Mouse (Mus musculus): Measurements from ENCODE around the gene Pde9a. TPM values are rescaled to one million over a fixed set of nuclear protein-coding genes. Genes with fewer than 3 reads are reported as not detected.
A peak's percentile ranks its signal among the peaks of the same experiment; 100 is the strongest.

Gene Pde9a
- polyA plus RNA-seq, 1 experiment: not detected

DNA sequence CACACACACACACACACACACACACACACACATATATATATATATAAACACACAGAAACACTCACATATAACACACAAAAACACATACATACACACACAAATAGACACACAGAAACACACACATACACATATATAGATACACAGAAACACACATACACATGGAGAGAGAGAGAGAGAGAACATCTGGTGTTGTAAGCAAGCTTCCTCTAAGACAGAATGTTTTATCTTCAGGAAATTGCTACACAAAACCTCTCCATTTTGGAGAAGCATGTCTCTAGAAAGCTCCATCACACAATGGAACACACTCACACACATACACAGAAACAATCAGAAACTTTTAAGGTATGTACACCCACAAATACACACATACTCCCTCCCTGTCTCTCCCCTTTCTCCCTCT lies 105.3 kb downstream of the Pde9a start:
- peaks cover 3% of the 10 kb centered on the region for H3K4me1 ChIP-seq (ENCODE audit: control insufficient read depth, insufficient read depth, low read length)
- no peak overlapping the region for H3K4me3 ChIP-seq (ENCODE audit: insufficient read depth, low read depth, low read length)
- TF ChIP-seq CTCF (IDR thresholded peaks at IDR 0.05; ENCODE audit: insufficient read depth, low read depth, low read length) (no peak), POLR2A (IDR thresholded peaks at IDR 0.05; ENCODE audit: insufficient read depth, low read depth, low read length) (no peak)
- H3K27ac ChIP-seq (ENCODE audit: insufficient read depth, low read depth, low read length): no peak overlapping the region

DNA sequence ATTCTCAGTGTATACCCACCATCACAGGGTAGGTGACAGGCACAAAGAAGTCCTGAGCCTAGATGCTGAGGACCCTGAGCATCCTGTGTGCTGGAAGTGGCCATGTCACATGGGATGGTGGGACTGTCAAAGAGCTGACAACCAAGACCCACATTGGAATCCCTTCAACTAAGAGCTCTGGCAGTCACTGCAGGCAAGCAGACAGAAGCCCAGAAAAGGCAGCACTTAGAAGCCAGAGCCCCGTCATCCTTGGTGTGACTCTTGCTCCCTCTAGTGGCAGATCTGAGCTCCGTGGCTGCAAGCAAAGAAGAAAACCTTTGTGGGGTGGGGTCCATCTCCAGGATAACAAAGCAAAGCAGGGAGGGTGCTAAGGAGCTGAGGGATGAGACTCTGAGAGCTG lies 106.4 kb downstream of the Pde9a start:
- Histone ChIP-seq H3K4me3 (ENCODE audit: insufficient read depth, low read depth, low read length) (no peak overlapping the region), H3K27ac (ENCODE audit: insufficient read depth, low read depth, low read length) (no peak overlapping the region), H3K4me1 (ENCODE audit: control insufficient read depth, insufficient read depth, low read length) (no peaks in the 10 kb centered on the region)
- TF ChIP-seq CTCF (IDR thresholded peaks at IDR 0.05; ENCODE audit: insufficient read depth, low read depth, low read length): peak; percentile 85
- no peak for TF ChIP-seq POLR2A (IDR thresholded peaks at IDR 0.05; ENCODE audit: insufficient read depth, low read depth, low read length)
- WGBS: 2% methylated on average over 2 of the region's 2 CpGs

DNA sequence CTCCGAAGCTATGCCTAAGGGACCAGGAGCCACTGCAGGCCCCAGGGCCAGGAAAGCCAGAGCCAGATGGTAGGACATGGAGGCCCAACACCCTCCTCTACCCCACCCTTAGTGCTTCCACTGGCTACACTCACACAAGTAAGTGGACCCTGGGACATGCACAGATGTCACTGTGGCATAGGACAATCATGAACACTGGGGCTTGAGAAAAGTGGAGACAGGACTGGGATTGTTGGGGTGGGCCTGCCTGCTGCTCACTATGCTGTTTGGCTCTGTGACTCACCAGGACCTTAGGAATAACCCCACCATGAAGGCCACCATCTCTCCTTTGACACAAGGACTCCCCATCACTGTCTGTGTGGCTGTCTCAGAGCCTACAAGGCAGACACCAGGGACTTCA lies 109.0 kb downstream of the Pde9a start:
- 90% methylated on average over 1 of the region's 1 CpGs for WGBS
- Histone ChIP-seq H3K4me3 (ENCODE audit: insufficient read depth, low read depth, low read length) (no peak overlapping the region), H3K27ac (ENCODE audit: insufficient read depth, low read depth, low read length) (no peak overlapping the region), H3K4me1 (ENCODE audit: control insufficient read depth, insufficient read depth, low read length) (no peaks in the 10 kb centered on the region)
- no peak for TF ChIP-seq CTCF (IDR thresholded peaks at IDR 0.05; ENCODE audit: insufficient read depth, low read depth, low read length)
- TF ChIP-seq POLR2A (IDR thresholded peaks at IDR 0.05; ENCODE audit: insufficient read depth, low read depth, low read length): no peak

DNA sequence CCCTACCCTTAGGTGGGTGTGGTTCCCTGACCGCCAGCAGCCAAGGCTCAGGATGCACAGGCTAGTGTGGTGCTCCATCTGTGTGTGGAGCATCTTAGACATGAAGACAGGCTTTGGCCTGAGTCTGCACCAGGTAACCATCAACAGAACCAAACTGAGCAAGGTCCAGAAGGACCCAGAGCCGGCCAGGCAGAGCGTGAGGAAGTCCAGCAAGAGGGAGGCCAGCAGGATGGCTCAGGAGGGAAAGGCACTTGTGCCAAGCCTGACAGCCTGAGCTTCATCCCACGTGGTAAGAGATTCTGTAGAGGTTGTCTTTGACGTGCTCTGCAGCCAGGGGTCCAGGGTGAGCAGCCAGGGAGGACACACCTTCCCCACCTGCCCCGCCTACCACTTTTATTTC lies 111.7 kb downstream of the Pde9a start:
- Histone ChIP-seq H3K4me3 (ENCODE audit: insufficient read depth, low read depth, low read length) (no peak overlapping the region), H3K27ac (ENCODE audit: insufficient read depth, low read depth, low read length) (no peak overlapping the region), H3K4me1 (ENCODE audit: control insufficient read depth, insufficient read depth, low read length) (peaks cover 2% of the 10 kb centered on the region; the same call in 1 of the 2 replicates)
- TF ChIP-seq POLR2A (IDR thresholded peaks at IDR 0.05; ENCODE audit: insufficient read depth, low read depth, low read length): no peak
- TF ChIP-seq CTCF (IDR thresholded peaks at IDR 0.05; ENCODE audit: insufficient read depth, low read depth, low read length): no peak
- 89% methylated on average over 6 of the region's 6 CpGs for WGBS

DNA sequence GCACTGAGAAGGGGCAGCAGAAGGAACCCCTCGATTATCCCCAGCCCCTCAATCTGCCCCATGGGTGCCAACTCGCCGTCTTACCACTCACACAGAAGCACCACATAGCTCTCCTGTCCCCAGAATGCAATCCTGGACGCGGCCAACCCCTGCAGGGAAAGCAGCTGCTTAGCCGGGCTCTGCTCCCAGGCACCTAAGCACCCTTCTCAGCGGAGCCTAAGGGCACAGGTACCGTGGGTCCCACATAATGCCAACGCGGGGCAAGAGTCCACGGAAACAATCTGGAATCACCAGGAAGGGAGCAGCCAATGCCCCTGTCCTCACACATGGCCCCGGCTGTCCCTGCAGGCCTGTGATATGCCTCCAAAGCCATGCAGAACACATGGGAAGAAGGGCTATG lies 113.7 kb downstream of the Pde9a start:
- TF ChIP-seq CTCF (IDR thresholded peaks at IDR 0.05; ENCODE audit: insufficient read depth, low read depth, low read length) (no peak), POLR2A (IDR thresholded peaks at IDR 0.05; ENCODE audit: insufficient read depth, low read depth, low read length) (no peak)
- Histone ChIP-seq H3K4me1 (ENCODE audit: control insufficient read depth, insufficient read depth, low read length) (peaks cover 19% of the 10 kb centered on the region), H3K27ac (ENCODE audit: insufficient read depth, low read depth, low read length) (no peak overlapping the region), H3K4me3 (ENCODE audit: insufficient read depth, low read depth, low read length) (no peak overlapping the region)
- WGBS: 98% methylated on average over 12 of the region's 12 CpGs

DNA sequence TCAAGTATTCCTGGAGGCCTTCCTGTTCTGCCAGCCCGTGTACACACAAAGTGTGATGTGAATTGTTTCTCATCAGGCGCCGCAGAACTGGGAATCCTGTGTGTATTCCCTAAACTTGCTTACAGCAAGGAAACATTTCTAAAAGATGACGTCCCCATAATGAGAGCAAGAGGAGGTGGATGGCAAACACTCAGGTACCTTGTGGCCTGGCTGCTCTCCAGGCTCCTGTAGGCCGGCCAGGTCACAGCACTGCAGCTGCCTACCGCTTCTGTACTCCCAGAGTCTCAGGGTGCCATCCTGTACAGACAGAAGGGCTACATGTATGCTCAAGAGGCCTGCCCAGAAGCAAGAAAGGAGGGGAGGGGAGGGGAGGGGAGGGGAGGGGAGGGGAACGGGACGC lies 114.4 kb downstream of the Pde9a start:
- no peak for TF ChIP-seq POLR2A (IDR thresholded peaks at IDR 0.05; ENCODE audit: insufficient read depth, low read depth, low read length)
- TF ChIP-seq CTCF (IDR thresholded peaks at IDR 0.05; ENCODE audit: insufficient read depth, low read depth, low read length): no peak
- Histone ChIP-seq H3K27ac (ENCODE audit: insufficient read depth, low read depth, low read length) (no peak overlapping the region), H3K4me1 (ENCODE audit: control insufficient read depth, insufficient read depth, low read length) (peaks cover 25% of the 10 kb centered on the region), H3K4me3 (ENCODE audit: insufficient read depth, low read depth, low read length) (no peak overlapping the region)
- 87% methylated on average over 8 of the region's 8 CpGs for WGBS

DNA sequence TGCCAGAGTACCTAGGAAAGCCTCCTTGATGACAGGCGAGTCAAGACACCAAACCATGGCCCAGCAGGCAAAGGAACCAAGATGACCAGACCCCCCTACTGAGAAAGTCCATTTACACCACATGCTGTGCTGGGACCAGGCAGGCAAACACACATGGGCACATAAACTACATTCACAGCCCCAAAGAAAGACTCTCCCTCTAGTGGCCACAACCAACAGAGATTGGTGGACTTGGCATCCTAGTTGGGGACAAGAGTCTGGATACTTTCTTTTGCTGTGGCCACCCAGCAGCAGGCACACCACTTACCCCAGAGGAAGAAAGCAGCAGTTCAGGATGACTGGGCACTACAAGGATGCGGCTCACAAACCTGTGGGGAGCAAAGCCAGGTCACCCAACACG lies 114.9 kb downstream of the Pde9a start:
- WGBS: 94% methylated on average over 3 of the region's 3 CpGs
- Histone ChIP-seq H3K4me1 (ENCODE audit: control insufficient read depth, insufficient read depth, low read length) (peaks cover 27% of the 10 kb centered on the region), H3K4me3 (ENCODE audit: insufficient read depth, low read depth, low read length) (no peak overlapping the region), H3K27ac (ENCODE audit: insufficient read depth, low read depth, low read length) (no peak overlapping the region)
- TF ChIP-seq CTCF (IDR thresholded peaks at IDR 0.05; ENCODE audit: insufficient read depth, low read depth, low read length) (no peak), POLR2A (IDR thresholded peaks at IDR 0.05; ENCODE audit: insufficient read depth, low read depth, low read length) (no peak)

DNA sequence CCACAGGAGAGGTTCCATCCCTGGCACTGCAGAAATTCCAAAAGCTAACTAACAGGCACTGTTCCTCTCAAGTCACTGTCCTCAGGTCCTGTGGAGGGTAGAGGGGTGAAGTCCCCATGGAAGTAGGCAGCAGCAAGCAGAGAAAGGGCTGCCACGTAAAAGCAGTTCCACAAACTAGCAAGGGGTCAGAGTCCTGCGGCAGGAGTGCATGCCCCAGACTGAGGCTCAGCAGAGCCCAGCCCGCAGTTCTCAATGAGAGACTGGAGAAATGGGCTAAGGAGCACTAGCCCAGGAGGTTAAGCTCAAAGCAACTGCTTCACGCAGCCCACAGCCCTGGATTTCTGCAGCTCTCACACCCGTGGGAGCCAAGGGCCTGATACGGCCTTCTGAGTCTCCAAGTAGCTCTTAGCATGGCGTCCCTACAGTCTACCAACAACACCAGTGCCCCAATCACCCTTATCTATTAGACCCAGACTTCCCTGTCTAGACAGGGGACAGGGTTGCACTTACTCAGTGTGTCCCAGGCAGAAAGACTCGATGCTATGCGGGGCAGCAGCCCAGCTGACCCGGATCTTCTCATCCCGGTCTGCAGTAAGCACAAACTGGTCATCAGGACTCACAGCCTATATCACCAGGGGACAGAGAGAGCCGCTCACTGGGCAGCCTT lies 116.4 kb downstream of the Pde9a start:
- 94% methylated on average over 12 of the region's 12 CpGs for WGBS
- Histone ChIP-seq H3K27ac (ENCODE audit: insufficient read depth, low read depth, low read length) (no peak overlapping the region), H3K4me3 (ENCODE audit: insufficient read depth, low read depth, low read length) (no peak overlapping the region), H3K4me1 (ENCODE audit: control insufficient read depth, insufficient read depth, low read length) (peaks cover 27% of the 10 kb centered on the region)
- TF ChIP-seq POLR2A (IDR thresholded peaks at IDR 0.05; ENCODE audit: insufficient read depth, low read depth, low read length) (no peak), CTCF (IDR thresholded peaks at IDR 0.05; ENCODE audit: insufficient read depth, low read depth, low read length) (no peak)

DNA sequence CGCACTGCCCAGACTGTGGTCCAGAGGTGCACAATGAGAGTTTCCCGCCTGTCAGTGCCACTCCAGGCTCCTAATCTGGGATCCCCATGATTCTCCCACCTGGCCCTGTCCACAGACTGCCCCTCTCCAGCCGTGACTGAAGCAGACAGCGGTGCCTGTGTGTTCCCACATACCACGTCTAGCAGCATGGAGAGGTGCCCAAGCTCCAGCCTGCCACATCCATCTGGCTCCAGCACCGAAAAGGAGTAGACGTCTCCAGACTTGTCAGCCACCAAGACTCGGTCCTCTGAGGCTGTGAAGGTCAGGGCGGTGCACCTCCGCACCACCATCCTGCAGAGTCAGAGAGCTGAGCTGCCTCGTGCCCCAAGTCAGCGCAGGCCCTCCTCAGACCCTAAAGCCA lies 117.3 kb downstream of the Pde9a start:
- Histone ChIP-seq H3K4me1 (ENCODE audit: control insufficient read depth, insufficient read depth, low read length) (peaks cover 27% of the 10 kb centered on the region), H3K27ac (ENCODE audit: insufficient read depth, low read depth, low read length) (no peak overlapping the region), H3K4me3 (ENCODE audit: insufficient read depth, low read depth, low read length) (no peak overlapping the region)
- TF ChIP-seq POLR2A (IDR thresholded peaks at IDR 0.05; ENCODE audit: insufficient read depth, low read depth, low read length) (no peak), CTCF (IDR thresholded peaks at IDR 0.05; ENCODE audit: insufficient read depth, low read depth, low read length) (no peak)
- WGBS: 90% methylated on average over 12 of the region's 12 CpGs

DNA sequence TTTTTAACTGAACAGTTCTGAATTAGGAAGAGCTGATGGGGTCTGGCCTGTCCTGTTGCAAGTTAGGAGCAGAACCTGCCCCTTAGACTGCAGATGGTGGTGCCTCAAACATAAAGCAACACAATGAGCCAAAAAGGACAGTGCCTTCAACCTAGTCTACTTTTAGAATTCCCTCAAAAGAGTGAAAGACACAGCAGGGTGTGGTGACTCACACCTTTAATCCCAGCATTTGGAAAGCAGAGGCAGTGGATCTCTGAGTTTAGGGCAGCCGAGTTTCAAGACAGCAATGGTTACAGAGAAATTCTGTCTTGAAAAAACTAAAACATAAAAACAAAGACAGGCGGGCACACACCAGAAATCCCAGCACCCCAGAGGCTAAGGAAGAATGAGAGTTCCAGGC lies 117.9 kb downstream of the Pde9a start:
- 52% methylated on average over 2 of the region's 2 CpGs for WGBS
- TF ChIP-seq POLR2A (IDR thresholded peaks at IDR 0.05; ENCODE audit: insufficient read depth, low read depth, low read length): no peak
- TF ChIP-seq CTCF (IDR thresholded peaks at IDR 0.05; ENCODE audit: insufficient read depth, low read depth, low read length): no peak
- no peak overlapping the region for H3K4me3 ChIP-seq (ENCODE audit: insufficient read depth, low read depth, low read length)
- H3K27ac ChIP-seq (ENCODE audit: insufficient read depth, low read depth, low read length): no peak overlapping the region
- H3K4me1 ChIP-seq (ENCODE audit: control insufficient read depth, insufficient read depth, low read length): peaks cover 27% of the 10 kb centered on the region
